Mouse (Mus musculus): ENCODE results near the gene Zxdb. TPM values are rescaled to one million over a fixed set of nuclear protein-coding genes. Genes with fewer than 3 reads are reported as not detected.
"Not testable (repeated sequence)": the region's sequence is repeated elsewhere in the genome, so short reads cannot be mapped to it uniquely, and the experiment has no call there.

Zxdb gene
- 10 to 100 TPM; 22.8 to 24.4 TPM for total RNA-seq (2021)
- long read RNA-seq, experiment 1, full-length matches to known transcripts, result 5 of 5 reads
- long read RNA-seq, experiment 1, partial matches to known transcripts, result 0 of 5 reads
- long read RNA-seq, experiment 1, other reads (novel, unspliced or antisense), result 0 of 5 reads
- long read RNA-seq, experiment 2, full-length matches to known transcripts, result 5 of 6 reads
- long read RNA-seq, experiment 2, partial matches to known transcripts, result 0 of 6 reads
- long read RNA-seq, experiment 2, other reads (novel, unspliced or antisense), result 1 of 6 reads

DNA sequence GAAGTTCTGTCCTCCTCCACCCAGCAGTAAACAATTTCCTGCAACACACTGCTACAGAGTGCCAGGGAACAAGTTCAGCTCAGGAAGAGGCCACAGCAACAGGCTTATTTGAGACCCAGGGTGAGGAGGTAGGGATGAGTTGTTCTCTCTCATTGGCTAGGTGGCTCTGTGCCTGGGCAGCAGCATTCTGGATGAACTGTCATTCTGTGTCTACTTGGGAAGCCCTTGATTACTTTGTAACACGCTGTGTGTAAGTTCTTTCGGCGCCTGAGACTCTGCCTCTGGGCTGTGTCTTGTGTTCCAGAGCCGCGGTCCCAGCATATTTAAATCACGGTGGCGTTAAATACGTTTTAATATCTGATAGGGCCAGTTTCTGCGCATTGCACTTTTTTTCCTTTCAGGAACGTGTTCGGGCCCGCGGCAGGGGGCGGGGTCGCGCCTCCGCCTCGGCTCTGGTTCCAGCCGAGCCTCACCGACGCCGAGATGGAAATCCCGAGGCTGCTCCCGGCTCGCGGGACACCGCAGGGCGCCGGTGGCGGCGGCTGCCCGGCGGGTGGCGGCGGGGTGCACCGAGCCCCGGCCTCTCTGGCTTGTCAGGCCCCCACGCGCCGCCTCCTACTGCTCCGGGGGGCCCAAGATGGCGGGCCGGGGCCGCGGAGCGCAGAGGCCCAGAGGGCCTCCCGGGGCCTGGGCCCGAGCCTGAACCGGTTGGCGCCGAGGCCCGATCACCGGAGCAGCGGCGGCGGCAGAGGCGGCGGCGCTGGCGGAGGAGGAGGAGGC is at the start of gene Zxdb:
TSS of gene Zxdb (plus strand) at position 378 of the 780 bp plus-strand sequence.
- not testable (repeated sequence) for DNase-seq (ENCODE audit: low spot score in 2 of 2)

DNA sequence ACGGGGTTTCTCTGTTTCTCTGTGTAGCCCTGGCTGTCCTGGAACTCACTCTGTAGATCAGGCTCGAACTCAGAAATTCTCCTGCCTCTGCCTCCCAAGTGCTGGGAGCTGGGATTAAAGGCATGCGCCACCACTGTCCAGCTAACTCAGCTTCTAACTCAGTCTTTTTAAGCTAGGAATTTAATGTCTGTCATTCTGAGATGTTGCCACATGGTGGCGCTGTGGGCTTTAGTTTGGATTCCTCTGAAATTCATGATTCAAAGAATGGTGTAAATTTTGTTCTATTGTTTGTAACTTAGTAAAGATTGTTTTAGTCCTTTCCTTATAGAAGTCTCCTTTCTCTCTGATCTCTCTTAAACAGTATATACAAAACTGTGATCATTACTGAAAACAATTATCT is 49.4 kb upstream of the Zxdb start:
- DNase-seq (ENCODE audit: low spot score in 2 of 2), result peak; percentile 14 to 46

- DNase-seq (ENCODE audit: low spot score in 2 of 2), result not testable (repeated sequence)
Measured at GRCm38 (mm10) chrX:94681581-94681980, 42.8 kb upstream of the Zxdb start.

GRCm38 (mm10) chrX:94689593-94689992 is 34.8 kb upstream of the Zxdb start:
- DNase-seq (ENCODE audit: low spot score in 2 of 2), result not testable (repeated sequence)

DNA sequence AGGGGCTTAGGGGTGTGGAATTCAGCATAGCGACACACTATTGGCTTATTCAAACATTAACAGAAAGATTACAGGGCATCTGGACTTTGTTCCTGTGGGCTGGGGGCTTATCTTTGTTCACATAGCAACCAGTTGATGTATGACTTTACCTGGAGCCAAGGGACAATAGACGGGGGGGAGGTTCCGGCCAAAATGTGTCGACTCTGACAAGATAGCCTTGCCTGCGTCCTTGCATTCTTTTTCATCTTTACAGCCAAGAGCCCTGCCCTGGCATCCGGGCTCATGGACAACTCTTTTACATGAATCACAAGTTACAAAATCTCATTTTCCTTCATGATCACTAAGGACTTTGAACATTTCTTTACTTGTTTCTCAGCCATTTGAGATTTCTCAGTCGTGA is 17.7 kb upstream of the Zxdb start:
- DNase-seq (ENCODE audit: low spot score in 2 of 2), result not testable (repeated sequence)

DNA sequence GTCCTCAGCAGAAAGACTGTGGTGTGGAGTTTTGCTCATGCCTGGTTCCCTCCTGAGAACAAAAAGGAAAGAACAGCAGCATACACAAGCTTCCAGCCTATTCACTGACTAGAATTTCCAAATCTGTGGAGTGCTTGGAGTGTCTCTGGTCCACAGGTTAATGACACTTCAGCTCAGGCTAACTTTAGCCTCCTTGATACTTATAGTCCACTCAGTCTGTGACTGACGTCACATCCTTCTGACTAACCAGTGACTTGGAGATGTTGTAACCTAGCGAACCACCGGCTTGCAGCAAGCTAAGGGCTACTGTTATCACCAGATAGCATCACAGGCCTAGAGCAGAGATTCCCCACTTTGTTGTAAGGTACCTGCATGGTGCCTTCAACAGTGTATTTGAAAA is 14.6 kb upstream of the Zxdb start:
- not testable (repeated sequence) for DNase-seq (ENCODE audit: low spot score in 2 of 2)

DNA sequence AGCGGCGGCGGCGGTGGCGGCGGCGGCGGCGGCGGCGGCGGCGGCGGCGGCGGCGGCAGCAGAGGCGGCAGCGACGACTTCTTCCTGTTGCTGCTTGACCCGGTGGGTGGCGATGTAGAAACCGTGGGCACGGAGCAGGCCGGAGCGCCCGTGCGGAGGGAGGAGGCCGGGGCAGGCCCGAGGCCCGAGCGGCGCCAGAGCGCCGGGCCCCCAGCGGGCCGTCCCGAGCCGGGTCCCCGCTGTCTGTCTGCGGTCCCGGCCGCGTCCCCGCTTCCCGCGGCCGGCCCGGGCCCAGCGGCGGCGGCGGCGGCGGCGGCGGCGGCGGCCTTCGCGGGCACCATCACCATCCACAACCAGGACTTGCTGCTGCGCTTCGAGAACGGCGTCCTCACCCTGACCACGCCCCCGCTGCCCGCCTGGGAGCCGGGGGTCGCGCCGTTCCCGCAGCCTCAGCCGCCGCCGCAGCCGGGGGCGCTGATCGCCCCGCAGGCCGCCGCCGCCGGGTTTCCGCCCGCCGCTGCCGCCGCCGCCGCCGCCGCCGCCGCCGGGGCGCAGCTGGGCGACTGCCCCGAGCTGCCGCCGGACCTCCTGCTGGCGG is 702 bp downstream of the Zxdb start:
- not testable (repeated sequence) for DNase-seq (ENCODE audit: low spot score in 2 of 2)

DNA sequence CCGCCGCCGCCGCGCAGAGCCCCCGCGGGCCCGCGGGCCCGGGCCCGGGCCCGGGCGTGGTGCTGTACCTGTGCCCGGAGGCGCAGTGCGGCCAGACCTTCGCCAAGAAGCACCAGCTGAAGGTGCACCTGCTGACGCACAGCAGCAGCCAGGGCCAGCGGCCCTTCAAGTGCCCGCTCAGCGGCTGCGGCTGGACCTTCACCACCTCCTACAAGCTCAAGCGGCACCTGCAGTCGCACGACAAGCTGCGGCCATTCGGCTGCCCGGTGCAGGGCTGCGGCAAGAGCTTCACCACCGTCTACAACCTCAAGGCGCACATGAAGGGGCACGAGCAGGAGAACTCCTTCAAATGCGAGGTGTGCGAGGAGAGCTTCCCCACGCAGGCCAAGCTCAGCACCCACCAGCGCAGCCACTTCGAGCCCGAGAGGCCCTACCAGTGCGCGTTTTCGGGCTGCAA is 1.3 kb downstream of the Zxdb start:
- not testable (repeated sequence) for DNase-seq (ENCODE audit: low spot score in 2 of 2)

- no peak for DNase-seq (ENCODE audit: low spot score in 2 of 2)
Measured at GRCm38 (mm10) chrX:94731596-94731995, 7.2 kb downstream of the Zxdb start.

DNA sequence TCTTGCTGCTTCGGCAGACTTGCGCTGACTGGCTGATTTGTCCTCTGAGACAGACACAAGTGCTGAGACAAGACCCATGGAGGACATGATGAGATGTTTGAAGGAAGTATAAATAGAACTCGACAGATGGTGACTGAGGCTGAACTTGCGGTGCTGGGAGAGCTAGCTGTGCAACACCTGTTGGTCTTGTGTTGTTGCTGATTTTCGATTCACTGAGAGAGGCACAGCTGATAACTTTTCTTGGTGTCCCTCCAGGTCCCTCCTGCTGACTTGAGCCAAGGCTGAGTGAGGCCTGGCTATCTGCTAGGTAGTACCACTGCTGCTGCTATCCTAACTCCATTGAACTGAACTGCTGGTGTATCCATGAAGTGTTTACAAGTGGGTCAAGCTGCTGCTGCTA is 29.4 kb downstream of the Zxdb start:
- DNase-seq (ENCODE audit: low spot score in 2 of 2), result no peak

DNA sequence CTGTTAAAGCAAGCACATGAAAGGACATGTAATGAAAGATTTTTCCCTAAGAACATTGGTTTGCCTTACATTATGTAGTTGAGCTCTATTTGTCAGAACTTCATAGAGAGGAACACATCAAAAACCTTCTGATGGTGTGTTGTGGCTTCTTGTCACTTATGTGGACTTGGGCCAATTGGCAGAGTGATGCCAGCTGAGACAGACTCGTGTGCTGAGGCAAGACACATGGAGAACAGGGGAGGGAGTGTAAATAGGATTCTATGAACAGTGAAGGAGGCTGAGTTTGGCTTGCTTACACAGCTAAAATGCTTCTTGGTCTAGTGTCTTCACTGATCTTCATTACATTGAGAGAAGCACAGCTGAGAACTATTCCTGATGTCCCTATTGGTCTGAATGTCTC is 35.6 kb downstream of the Zxdb start:
- no peak for DNase-seq (ENCODE audit: low spot score in 2 of 2)

- DNase-seq (ENCODE audit: low spot score in 2 of 2), result no peak
Measured at GRCm38 (mm10) chrX:94773876-94774275, 49.5 kb downstream of the Zxdb start.

Other genes with a start within 250 kb of the Zxdb start
- 100 to 1,000 TPM; 440 to 444 TPM for gene Maged1, start 182.4 kb upstream of the Zxdb start, total RNA-seq (2021)
- 10 to 100 TPM; 32.1 to 33.2 TPM for gene Gspt2, start 88.5 kb upstream of the Zxdb start, total RNA-seq (2021)

All from left cerebral cortex, adult 18-20 months (tissue).